15 mouse cellular contexts compared by ENCODE assay signal in genomic region chr9:113112753-113113152, GRCm38 (mm10).
"Had no signal": no experiment of that assay in that cellular context is flagged by ENCODE, and none has a peak within 500 bp of the region (broad histone marks: within the 10 kb centered on the region; RNA-seq: fewer than 3 reads in every experiment).

No protein-coding gene starts in this region.

- H3K27ac ChIP-seq: limb, embryonic 15.5 days; liver, embryonic 13.5 days; lung, embryonic 15.5 days; macrophage; neural tube, embryonic 13.5 days had no signal

- H3K9ac ChIP-seq: limb, embryonic 15.5 days; liver, embryonic 13.5 days; liver, postnatal 0 days; lung, embryonic 15.5 days; neural tube, embryonic 13.5 days had no signal

- H3K4me2 ChIP-seq: limb, embryonic 15.5 days; liver, embryonic 13.5 days; lung, embryonic 15.5 days; neural tube, embryonic 13.5 days had no signal

- H3K4me1 ChIP-seq: limb, embryonic 15.5 days; liver, embryonic 13.5 days; lung, embryonic 15.5 days; neural tube, embryonic 13.5 days had no signal

- ATAC-seq: liver, postnatal 0 days had no signal

- H3K4me3 ChIP-seq: limb, embryonic 15.5 days; liver, embryonic 13.5 days; lung, embryonic 15.5 days; neural tube, embryonic 13.5 days had no signal

- H3K36me3 ChIP-seq: limb, embryonic 15.5 days; liver, embryonic 13.5 days; lung, embryonic 15.5 days; neural tube, embryonic 13.5 days had no signal

- H3K9me3 ChIP-seq: limb, embryonic 15.5 days; lung, embryonic 15.5 days; neural tube, embryonic 13.5 days had no signal

- H3K27me3 ChIP-seq: limb, embryonic 15.5 days; liver, embryonic 13.5 days; lung, embryonic 15.5 days; neural tube, embryonic 13.5 days had no signal

- DNase-seq: kidney, adult 8-10 months; kidney, postnatal 25 days; layer of hippocampus, postnatal 36 days; liver, embryonic 13.5 days; liver, postnatal 0 days; lung, postnatal 14 days; retina, postnatal 1 day; right cerebral cortex, postnatal 4 days; spleen, adult 18-20 months; thymus, adult 18-20 months; thymus, postnatal 14 days had no signal
